Mouse (Mus musculus) cerebellum, adult 11-12 months (tissue): ENCODE results near the gene Zfp536.
"Not testable (repeated sequence)": the region's sequence is repeated elsewhere in the genome, so short reads cannot be mapped to it uniquely, and the experiment has no call there.

Experiments used
- DNase-seq: peaks from one replicate; pipeline ENCODE4 v3.0.0; 2022

Zfp536 gene

DNA sequence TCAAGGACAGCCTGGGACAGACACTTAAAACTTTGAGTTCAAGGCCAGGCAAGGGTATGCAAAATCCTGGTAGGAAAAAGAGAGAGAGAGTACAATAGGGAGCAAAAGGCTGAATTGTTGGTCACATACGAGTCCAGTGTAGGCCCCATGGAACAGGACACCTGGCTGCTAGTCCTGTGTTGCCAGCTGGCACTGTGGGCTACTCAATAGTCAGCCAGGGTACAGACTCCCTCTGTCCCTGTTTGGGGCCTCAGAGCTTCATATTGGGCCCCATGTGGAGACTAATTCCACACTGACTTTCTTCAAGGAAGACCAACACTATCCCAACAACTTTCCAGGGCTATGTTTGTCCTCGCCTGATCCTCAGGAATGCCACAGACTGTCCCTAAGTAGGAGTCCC, 87.1 kb downstream of the Zfp536 start:
- DNase-seq, result no peak

DNA sequence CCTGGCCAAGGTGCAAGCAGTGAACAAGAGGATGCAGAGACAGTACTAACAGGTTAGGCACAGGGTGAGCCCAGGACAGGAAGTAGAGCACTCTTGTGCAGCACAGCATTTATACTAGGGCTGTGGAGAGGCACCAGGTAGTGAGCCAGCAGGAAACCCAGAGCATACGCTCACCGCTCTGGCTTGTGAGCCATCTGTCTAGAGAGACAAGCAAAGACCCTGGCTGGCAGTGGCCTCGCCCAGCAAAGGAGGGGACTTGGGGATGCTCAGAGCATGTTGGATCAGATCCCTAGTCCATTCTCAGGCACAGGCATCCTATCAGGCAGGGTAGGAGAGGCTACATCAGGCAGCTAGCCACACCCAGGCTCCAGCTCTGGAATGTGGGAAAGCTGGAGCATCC, 88.2 kb downstream of the Zfp536 start:
- DNase-seq, result peak; percentile 85

DNA sequence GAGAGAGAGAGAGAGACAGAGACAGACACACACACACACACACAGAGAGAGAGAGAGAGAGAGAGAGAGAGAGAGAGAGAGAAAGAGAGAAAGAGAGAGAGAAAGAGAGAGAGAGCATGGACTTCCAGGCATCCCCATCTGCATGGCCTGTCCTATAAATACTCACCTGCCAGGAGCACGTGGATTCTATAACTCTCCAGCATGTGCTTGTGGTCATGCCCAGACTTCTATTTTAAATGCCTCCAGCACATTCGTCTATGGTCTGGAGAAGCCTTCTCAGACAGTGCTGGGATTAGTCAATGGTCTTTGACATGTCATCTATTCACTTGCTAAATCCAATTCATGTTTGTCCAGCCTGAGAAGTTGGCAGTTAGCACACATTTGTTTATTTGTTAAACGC, 92.1 kb downstream of the Zfp536 start:
- no peak for DNase-seq

DNA sequence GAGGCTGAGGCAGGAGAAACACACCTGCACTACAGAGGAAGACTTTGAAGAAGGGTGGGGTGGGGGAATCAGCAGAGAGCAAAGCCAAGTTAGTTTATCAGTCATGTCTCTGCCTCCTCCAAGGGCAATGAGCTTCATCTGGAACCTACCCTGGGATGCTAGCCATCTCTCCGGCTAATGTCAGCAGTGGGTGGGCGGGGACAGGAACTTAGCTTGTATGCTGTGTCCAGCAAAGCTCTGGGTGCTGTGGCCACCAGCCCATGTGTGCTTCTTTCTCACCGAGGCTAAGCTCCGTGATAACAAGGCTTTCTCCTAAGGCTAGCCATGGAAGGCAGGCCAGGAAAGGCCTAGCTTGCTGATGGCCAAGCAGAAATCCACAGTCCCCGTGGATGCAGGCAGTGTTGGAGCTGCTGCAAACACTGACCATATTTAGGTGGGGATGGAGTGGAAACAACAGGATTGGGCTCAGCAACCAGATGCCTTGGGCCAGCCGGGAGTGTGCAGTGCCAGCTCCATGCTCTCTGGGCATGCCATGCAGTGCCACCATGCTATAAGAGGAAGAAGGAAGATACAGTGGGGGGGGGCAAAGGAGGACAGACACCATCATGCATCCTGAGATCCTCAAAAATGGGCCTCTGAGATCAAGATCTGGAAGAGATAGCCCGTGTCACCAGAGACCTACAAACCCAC, 109.6 kb downstream of the Zfp536 start:
- no peak for DNase-seq

DNA sequence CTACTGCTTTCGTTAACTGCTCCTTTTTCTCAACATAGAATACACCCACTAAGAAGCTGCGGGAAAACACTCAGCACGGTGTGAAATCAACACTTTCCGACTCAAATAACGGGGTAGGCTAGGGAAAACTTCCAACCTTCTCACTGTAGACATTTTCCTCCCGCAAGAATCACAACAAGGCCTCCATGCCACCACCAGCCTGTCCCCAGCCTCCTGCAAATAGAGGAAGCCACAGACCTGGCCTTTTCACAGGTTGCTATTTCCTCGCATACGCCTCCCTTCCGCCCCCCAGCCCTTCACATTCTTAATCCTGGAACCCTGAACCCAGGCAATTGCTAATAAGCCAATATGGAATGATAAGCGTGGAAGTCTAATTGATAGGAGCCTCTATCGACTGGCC, 124.8 kb downstream of the Zfp536 start:
- no peak for DNase-seq

DNA sequence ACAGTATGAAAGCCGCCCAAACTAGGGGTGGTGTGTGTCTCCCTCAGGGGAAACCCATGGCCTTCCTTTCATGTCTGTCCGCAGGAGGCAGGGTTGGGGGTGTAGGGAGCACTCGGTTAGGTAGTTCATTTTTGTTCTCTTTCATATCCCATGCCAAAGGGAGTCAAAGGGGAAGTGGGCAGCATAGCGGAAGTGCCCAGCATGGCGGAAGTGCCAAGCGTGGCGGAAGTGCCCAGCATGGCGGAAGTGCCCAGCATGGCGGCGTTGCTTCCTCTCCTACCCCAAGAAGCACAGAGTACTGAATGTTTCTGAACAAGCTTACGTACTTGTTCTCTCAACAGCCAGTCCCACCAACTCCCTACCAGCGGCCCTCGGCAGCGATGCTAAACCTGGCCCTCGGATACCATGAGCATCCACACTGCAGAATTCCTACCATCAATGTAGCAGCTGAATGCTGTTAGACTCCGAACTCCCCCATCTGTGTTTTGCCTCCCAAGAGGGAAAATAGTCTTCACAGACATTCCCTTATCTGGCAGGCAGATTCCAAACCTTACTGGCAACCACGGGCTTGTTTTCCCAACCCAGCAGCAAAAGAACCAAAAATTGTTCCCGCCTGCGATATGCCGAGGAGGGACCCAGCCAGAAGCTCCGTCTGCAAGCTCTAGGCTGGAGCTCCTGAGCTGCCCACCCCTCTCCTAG, 125.4 kb downstream of the Zfp536 start:
- DNase-seq, result no peak

DNA sequence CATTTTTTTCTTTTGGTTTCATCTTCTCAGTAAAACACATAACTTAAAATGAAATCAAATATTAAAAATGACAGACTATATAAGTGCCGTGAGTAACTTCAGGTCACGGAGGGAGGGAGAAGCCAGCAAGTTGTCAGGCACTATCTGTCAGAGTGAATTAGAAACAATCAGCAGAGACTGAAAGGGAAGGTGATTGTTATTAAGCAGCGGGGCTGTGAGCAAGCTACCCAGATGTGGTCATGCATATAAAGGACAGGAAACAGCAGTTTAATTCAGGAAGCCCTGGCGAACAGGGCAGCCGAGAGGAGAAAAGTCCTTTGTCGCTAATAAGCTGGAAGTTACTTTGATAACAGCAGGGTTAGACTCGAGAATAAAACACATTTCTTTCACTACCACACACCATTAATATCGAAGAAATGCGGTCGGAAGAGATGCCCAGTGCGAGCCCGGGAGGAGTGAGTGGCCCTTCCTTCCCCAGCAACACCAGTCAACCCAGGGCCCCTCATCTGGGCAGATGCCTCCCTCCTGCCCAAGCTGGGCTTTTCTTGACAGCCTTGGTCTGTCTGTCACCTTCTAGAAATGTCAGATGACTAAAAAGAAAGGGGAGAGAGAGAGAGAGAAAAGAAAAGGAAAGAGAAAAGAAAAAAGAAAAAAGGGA, 133.6 kb downstream of the Zfp536 start:
- no peak for DNase-seq

DNA sequence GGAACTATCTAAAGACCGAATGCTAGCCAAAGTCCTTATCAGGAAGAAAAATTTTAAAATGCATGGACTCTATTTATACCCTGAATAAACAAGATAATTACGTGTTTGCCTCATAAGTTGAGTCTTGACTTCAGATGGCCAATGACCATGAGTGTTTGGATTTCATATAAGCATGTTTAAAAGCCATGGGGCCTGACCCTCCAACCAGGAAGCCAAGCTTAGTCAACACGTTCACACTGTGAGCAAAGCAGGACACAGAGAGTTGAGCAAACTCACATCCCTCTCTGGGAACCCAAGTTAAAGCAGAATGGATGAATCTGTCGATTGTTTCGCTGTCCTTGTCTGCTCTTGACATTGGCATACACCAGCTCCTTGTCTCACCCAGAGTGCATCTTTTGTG, 138.6 kb downstream of the Zfp536 start:
- DNase-seq, result no peak

DNA sequence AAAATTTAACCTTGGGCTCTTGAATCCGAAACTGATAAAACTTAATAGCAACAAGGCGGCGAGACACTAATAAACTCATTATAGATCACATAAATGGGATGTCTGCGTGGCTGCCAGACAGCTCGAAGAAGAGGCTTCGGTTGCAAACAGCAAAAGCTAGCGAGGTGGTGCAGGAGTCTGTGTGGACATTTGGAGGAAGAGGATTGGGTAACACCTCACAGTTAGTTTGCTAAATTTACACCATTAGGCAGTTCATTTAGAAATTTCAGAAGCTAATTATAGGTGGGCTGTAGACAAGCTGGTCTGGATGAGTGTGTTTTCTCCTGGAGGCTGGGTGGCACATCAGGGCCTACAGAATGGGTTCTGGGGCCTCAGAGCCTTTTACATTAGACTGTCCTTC, 143.0 kb downstream of the Zfp536 start:
- DNase-seq, result no peak

DNA sequence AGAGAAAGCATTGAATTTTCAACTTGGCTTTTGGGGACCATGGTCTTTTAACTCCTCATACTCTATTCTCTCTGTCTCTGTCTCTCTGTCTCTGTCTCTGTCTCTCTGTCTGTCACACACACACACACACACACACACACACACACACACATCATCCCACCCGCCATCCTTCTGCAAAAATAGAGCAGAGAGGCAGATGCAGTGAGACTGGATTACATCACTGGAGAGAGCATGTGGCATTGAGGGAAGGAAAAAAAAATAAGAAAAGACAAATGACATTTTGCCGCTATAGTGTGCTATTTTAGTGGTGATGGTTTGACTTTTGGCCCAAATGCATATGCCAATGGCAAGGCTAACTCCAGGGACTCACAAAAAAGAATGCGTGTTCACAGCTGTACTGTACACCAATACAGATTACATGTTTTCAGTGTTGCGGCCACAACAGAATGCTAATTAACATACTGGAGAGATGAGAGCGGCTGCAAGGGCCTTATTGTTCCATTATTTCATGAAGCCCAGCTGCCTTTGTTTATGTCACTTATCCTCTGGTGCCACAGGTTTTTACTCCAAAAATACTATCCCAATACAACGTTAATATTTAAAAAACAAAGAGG, 145.4 kb downstream of the Zfp536 start:
- DNase-seq, result no peak

DNA sequence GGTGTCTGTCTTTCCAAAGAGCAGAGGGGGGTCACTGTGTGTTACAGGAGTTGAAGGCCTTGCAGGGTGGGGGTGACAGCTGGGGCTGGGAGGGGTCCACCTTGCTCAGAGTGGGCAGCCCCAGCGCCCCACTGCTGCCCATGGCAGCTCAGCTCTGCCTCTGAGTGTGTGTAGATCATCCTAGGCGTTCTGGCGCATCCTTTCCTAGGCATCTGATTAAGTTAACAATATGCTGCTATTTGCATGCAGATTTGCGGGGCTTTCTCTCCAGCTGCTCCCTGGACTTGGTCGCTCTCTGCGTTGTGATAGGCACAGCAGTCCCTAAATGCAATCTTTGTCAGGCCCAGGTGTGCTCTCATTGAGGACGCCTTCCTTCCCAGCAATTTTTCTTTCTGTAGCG, 147.7 kb downstream of the Zfp536 start:
- no peak for DNase-seq

DNA sequence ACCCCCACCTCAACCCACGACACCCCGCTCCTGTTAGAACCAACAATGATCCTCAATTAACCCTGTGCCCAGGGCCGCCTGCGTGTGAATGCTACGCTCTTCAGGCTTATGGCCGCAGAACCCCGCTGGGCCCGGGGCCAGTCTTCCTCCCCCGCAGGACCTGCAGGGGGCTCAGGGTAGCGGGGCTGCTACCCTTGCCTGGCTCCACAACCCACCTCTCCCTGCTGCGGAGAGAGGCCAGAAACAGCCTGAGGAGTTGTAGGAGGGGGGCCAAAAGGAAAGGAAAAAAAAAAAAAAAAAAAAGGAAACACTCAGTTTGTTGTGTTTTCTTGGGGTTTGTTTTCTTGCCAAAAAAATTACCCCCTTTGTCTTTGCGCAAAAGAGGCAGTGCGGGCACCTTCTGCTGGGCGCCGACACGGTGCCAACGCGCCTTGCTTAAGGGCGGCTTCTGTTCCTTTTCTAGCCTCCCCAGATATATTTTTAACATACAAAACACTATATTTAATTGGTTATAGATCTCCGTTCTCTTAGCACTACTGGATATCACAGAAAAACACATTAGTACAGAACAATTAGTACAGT, 148.6 kb downstream of the Zfp536 start:
- DNase-seq, result peak; percentile 79

DNA sequence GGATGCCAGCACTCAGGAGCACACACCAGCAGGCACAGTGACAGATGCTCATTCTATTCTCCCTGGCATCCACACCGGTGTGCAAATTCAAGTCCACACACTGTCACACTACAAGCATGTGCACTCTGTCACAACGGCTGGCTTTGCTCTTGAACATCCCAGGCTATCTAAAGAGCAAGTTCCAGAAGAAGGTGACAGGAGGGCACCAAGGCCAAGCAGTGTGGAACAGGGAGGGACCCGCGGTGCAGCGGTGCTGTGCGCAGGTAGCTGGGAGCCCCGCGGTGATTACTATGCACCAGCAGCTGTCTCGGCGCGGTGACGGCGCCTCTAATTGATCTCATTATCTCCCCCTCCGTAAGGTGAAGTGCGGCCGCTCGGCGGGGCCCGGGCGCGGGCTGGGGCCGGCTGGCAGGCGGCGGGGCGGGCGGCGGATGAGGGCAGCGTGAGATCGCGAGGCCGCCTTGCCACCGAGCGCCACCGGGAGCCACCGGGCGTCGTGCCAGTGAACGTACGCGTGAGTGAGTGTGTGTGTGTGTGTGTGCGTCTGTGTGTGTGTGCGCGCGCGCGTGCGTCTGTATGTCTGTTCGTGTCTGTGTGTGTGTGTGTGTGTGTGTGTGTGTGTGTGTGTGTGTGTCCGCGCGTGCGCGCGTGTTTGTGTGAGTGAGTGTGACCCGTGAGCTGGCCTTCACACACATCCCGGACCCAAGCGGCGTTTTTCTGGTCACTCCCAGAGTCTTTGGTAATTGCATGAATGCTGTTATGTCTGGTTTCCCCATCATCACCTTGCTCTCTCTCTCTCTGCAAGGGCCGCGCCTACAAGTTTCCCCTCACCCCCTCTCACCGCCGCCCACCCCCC, 149.3 kb downstream of the Zfp536 start:
- DNase-seq, result peak; percentile 89

DNA sequence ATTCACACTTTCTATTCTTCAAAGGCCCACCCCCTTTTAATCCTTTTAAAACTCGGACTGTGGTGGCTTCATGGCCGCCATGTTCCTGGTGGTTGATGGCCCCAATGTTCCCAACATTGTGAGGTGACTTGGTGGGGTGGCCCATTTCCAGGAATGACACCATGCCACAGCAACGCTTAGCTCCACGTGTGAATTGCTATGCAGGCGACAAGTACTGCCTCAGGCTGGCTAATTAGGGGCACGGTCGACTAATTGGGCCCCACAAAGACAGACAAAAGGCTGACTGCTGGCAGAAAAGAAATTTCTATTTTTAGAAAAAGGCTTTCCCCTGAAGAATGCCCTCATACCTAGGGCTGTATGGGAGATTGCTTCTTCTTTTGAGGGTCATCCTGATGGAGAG, 154.2 kb downstream of the Zfp536 start:
- no peak for DNase-seq

DNA sequence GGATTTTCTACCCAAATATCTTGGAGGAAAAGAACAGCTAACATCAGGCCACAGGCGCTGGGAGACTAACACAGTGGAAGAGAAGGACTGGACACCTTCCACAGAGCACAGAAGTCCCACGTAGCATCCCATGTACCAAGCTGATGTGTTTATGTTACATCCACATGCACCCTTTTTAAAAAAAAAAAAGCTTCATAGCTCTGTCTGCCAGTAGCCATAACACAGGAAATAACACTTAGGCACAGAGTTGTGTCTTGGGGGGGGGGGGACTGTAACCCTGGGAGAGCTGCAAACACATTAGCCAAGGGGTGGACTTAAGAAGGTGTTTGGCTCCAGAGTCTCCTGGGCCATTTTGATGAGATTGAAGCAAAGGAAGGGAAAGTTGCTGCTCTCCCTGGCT, 155.6 kb downstream of the Zfp536 start:
- no peak for DNase-seq

DNA sequence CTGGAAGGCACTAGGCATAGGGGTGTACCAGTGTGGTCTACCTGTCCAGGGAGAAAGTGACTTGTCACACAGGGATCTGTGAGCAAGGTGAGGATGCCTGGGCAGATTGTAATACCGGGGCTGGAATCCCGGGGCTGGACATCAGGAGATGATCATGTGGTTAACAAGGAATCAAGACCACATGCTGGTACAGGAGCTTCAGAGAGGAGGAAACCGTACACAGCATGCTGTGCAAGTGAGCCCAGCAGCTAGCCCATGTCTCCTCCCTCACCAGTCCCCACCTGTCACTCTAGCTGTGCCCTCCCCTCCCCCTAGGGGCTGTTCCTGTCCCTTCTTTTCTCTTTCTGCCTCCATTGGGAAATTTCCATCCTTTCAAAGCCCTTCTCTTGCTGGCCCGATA, 157.5 kb downstream of the Zfp536 start:
- DNase-seq, result peak; percentile 56

DNA sequence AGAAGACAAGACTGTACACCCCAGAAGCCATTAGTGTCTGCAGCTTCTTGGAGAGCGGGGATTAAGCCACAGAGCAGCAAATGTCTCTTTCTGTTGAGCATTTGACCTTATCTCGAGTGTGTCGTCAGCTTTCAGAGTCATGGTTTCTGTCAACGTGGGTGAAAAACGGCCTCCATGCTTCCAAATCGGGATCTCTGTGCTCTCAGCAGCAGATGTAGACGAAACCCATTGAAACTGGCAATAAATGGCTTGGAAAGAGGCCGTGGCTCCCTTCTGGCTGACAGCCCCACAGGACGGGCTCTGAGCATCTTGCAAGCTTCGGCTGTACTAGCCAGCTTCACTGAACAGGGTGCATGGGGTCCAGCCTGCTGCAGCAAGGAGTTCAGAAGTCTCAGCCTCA, 159.1 kb downstream of the Zfp536 start:
- DNase-seq, result no peak

DNA sequence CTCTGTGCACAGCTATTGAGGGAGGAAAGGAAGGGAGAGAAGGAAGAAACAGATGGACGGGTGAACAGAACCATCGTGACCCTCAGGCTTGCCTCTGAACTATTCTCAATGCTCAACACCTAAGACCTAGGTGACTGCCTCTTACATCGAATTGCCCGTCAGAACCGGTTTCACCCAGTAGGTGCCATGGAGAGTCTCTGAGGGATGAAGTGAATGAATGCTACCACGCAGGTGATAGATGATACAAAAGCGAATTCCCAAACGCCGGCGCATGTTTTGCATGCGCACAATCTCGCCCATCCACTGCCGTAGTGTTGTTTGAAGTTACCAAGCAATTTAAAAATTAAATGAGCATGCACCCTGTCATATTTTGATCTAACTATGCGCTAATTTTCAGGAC, 164.9 kb downstream of the Zfp536 start:
- DNase-seq, result no peak

DNA sequence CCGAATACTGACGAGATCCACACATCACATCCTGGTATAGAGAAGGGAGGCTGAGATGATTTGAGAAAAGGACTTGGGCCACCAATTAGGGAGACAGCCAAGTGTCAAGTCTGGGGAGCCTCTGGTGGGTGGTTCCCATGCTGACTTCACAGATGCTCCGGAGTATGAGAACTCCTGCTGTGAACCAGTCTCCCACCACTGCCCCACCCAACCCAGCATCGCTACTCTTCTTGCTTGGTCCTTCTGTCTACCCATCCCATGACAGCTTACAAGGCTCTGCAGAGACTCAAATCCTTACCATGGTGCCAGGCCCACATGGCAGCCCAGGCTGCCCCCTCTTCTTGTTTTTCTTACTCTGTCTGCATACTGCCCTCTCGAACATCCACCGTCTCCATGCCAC, 165.5 kb downstream of the Zfp536 start:
- DNase-seq, result no peak

DNA sequence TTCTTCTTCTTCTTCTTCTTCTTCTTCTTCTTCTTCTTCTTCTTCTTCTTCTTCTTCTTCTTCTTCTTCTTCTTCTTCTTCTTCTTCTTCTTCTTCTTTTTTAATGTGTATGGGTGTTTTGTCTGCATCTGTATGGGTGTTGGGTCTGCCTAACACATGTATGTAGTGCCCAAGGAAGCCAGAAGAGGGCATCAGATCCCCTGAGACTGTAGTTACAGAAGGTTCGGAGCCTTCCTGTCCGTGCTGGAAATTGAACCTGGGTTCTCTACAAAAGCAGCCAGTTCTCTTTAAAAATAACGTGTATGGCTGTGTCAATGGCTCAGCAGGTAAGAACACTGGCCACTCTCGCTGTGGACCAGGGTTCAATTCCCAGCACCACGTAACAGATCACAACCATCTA, 167.0 kb downstream of the Zfp536 start:
- no peak for DNase-seq

DNA sequence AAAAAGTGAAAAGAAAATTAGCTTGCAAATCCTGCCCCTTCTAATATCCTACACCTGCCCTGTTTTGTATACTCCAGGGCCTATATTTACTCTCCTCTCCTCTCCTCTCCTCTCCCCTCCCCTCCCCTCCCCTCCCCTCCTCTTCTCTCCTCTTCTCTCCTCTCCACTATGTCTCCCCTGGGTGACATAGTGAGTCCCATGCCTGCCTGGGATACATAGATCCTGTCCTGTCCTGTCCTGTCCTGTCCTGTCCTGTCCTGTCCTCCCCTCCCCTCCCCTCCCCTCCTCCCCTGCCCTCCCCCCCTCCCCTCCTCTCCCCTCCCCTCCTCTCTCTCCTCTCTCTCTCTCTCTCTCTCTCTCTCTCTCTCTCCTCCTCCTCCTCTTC, 169.9 kb downstream of the Zfp536 start:
- DNase-seq, result not testable (repeated sequence)

DNA sequence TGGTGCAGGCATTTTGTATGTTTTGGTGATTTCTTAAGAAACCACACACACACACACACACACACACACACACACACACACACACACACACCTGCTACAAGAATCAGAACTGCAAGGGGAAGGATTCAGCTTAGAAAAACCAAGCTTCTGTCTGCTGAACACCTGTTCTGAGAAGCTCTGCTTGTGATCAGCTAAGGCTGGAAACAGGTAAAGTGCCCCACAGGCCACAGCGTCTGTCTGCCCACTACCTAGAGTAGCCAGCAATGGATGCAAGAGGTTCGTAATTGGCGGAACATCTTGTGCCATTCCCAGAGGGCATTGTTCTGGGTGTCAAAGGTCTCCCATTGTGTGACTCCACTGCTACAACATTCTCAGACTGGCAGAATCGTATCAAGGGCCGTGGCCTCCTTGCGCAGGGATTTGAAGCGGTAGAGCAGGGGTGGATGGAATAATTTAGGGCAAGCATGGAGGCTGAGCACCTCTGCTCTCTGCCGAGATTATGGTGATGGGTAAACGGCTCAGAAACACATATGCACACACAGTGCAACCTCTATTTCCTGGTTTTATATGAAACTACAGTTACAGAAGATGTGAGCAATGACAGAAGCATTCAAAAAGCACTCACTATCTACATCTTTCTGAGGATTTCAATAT, 170.4 kb downstream of the Zfp536 start:
- no peak for DNase-seq
